Mouse (Mus musculus): Measurements from ENCODE around the gene Jund.

The Jund gene

DNA sequence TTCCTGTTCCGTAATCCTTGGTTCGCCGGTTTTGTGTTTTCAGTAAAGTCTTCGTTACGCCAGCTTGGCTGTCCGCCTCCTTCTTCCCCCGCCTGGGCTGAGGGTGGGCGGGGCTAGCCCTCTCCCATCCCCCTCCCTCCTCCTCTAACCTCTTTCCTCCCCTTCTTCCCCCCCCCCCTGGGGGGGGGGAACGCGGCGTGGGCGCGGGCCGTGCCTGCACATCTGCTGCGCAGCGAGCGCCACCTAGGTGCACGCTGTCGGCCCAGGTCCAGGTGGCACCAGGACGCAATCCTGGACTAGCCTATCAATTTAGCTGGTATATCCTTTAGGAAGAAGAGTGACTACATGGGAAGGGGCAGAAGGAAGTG is 1.8 kb downstream of the Jund start:
- peak; percentile 87 to 90 for DNase-seq

DNA sequence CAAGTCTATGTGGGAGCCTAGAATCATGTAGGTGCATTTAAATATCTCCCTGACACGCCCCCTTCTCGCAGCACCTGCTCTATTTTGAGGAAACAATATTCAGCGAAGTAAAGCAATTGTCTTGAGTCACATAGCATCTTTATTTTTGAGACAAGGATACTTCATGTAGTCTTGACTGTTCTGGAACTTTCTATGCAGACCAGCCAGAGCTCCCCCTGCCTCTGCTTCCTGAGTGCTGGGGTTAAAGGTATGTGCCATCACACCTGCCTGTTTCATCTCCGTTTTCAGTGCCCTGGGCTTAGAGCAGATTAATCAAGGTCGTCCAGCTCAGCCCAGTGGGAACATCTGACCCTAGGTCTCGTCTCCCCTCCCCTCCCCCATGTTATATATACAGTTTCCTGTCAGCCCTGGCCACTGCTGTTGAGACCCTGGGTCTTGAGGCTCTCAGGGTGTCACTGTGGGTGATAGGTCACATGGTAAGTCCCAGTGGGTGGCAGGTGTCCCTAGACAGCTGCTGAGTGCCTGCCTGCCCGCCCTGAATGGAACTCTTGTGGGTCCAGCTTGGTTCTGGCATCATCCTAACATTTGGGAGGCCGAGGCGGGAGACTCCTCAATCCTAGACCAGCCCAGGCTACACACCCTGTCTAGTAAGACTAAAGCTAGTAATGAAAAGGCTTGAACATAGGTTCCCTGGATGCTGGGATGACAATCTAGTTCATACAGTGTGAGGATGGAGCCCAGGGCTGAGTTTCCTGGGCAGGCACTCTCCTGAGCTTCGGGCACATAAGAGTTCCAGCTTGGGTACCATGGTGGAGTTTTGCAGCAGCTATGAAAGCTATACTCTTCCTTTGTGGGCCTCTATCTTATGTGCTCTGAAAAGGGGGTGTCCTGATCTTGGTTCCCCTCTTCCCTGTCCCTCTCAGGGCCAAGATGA is 2.6 kb downstream of the Jund start:
- no peak for DNase-seq

DNA sequence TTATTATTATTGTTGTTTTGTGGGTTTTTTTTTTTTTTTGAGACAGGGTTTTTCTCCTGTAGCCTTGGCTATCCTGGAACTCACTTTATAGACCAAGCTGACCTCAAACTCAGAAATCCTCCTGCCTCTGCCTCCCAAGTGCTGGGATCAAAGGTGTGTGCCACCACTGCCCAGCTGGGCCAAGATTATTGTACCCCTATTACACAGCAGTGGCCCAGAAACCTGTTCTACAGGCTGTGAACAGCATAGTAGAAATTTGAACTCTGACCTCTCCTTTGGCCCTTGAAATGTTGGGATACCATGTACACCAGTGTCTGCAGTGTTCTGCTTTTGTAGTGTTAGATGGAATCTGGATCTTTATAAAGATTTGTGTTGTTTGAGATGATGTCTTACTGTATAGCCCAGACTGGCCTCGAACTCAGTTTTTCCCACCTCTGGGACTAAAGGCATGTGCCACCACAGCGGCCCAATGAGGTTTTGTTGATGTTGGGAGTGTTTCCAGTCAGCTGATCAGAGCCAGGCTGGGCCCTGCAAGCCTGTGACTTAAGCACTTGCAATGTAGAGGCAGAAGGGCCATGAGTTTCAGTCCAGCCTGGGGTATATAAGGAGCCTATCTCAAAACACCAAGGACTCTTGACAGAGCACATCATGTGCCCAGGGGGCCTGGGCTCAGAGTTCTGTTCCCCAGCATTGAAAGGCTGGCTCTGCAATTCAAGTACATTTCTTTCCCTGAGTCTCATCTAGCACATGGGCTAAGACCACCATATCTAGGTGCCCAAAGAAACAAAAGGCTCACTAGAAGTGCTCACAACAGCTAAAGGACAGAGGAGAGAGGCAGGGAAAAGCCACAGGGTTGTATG is 3.5 kb downstream of the Jund start:
- DNase-seq: no peak

DNA sequence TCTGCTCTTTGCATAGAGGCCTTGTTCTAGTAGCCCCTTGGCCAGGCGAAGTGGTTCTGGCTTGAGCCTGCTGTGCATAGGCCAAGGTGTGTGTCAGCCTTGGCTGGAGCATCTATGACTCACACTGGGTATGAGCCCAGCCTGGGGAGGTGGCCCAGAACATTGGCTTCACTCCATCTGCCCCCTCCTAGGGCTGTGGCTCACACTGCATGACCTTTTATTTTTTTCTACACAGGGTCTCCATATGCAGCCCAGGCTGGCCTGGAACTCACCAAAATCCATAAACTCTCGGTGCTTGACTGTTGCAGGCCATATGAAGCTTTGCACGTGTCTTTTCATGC is 4.1 kb downstream of the Jund start:
- DNase-seq: no peak

DNA sequence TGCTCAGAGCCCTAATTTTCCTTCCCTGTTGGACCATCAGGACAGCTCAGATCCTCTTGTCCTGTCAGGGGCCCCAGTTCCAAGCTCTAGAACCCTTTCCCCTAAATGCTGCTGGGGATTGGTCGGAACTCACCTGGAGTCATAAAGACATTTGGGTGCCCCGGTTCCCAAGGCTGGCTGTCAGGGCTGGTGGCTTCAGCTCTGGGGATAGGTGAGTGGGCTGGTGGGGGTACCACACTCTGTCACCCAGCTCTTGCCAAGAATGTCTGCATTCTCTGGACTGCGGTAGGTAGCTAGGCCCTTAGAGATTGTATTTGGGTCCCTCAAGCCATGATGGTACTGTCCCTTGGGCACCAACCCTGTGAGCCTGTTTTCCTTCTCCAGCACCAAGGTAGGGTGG is 4.5 kb downstream of the Jund start, which contains the start of gene Iqcn:
Gene Iqcn, plus strand, starts transcription at position 171 of the 400 bp plus-strand sequence.
- no peak for DNase-seq

DNA sequence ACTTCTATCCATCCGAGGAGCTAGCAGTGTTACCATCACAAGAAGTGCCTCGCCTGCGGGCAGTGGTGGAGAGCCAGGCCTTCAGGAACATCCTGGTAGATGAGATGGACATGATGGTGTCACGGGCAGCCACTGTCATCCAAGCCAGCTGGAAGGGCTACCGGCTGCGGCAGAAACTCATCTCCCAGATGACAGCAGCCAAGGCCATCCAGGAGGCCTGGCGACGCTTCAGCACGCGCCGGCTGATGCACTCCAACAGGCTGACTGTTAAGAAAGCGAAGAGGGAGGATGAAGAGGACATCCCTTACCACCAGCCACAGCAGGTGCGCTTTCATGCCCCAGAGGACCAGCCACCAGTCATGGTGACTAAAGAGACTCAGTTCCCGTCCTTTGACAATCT is 9.5 kb downstream of the Jund start:
- DNase-seq: no peak

DNA sequence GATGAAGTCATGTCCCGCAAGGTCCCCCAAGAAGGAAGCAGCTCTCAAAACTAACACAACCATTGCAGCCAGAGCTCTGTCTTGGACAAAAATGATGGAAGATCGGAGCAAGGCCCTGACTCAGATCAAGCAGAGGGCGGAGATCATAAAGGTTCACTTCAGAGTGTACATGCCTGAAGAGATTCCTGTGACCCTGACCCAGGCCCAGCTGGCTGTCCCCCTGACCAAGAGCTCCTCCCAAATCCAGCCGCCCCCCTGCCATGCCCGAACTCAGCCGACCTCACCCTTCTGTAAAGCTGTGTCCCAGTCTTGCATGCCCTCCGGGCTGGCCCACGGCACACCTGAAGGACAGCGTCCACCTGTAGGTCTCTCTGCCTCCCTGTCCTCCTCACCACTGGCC is 11.0 kb downstream of the Jund start:
- no peak for DNase-seq

DNA sequence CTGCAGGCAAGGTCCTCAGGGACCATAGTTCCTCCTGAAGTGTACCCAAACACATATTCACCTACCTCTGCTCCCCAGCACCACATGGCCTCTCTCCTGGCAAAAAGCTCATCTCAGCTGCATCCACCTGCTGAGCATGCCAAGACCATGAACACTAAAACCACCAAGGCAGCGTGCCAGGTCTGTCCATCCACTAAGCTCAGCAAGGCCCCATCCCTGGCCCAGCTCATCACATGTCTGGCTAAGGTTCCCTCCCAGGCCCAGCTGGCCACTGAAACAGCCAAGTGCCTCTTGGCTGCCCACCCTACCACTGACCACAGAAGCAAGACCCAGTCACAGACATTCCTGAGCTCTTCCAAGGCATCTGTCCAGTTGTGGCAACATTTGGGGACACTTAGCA is 11.5 kb downstream of the Jund start:
- no peak for DNase-seq

DNA sequence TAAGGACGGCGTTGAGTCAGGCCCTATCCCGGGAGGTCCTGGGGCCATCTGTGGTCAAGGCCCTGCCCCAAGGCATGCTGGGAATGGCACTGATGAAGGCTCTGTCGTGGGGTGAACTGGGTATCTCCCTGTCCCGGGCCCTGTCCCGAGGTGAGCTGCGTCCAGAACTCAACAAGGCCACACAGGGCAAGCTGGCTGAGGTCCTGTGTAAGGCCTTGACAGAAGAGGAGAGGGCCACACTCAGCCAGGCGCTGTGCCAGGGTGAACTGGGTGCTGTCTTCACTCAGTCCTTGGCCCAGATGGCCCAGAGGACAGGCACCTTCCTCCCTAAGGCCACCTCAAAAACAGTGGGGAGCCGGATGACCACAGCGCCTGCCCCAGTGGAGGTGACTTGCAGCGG is 12.3 kb downstream of the Jund start:
- no peak for DNase-seq

DNA sequence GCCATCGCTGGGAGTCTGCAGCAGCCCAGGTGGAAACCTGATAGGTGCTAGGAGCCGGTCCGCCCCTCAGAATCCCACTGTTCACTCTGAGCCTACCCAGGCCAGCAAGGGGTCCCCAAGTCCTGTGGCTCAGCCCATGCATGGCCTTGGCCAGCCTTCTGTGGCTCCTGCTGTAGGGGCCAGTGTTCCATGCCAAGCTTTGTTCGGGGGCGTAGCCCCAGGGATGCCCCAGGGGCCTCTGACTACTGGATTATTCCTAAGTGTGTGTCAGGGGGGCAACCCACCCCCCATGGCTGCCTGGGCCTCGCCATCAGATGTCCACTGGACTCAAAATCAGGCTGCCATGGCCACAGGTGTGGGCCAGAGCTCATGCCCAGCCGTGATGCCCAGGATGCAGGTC is 15.2 kb downstream of the Jund start:
- DNase-seq: no peak

DNA sequence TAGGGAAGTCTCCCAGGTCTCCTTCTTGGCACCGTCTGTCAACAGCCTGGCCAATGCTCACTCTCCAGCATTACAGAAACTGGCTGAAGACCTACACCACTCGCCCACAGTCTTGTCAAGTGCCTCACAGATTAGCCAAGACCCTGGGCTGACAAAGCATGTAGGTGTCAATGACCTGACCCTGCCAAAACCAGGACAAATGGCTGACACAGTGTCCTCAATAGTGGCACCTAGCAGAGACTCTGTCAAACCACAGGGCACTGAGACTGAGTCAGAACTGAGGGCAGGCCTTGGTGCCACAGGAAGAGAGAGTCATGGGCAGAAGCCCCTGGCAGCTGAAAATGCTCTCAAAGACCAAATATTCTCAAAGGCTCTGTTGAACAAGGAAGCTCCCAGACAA is 16.3 kb downstream of the Jund start:
- no peak for DNase-seq

DNA sequence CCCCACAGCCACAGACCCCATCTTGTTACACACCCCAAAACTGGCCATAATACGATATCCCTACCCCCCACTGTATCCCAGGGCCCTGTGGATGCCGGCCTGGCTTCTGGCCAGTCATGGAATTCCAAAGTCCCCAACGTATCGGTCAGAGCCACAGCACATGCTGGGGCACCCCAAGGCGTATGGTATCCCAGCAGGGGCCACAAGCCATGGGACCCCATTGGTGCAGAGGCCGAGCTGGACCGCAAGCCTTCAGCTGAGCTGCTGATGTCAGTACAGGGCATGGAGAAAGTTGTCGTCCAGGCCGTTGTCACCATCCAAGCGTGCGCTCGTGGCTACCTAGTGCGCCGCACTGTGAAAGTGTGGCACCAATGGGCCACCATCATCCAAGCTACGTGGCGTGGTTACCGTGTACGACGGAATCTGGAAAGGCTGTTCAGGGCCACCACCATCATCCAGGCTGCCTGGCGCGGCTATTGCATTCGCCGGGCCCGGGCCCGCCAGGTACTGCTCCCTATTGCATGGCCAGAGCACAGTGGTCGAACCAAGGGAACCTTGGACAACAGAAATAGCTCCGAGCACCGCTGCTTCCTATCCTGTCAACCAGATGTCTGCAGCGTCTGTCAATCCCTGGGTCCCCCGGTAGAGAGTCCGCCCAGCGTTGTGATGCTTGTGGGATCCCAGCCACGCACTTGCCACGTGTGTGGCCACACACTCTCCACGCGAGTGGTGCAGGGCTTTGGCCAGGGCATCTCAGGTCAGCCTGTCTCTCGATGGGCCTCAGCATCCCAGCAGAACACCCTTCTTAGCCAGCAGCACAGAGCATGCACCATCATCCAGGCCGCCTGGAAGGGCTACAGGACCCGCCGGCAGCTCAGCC is 18.0 kb downstream of the Jund start:
- DNase-seq: no peak

DNA sequence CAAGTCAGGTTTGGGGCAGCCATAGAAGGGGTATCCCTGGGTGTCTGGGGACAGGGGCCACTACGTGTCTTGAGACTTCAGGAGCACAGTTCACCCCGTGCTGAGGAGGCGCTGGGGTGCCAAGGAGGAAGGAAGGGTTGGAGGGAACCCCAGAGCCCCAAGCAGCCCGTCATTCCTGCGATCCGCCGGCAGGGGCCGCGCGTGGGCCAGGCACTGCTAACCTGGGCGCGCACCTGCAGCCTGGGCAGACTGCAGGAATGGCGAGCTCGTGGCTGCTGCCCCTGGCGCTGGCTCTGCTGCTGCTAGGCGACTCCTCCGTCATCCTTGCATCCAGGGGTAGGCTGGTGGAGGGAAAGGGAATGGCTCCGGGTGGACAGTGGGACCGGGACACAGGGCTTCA is 19.5 kb downstream of the Jund start, which contains the start of gene Gm3336:
Gene Gm3336, plus strand, starts transcription at position 247 of the 400 bp plus-strand sequence.
- peak; percentile 58 to 65 for DNase-seq

DNA sequence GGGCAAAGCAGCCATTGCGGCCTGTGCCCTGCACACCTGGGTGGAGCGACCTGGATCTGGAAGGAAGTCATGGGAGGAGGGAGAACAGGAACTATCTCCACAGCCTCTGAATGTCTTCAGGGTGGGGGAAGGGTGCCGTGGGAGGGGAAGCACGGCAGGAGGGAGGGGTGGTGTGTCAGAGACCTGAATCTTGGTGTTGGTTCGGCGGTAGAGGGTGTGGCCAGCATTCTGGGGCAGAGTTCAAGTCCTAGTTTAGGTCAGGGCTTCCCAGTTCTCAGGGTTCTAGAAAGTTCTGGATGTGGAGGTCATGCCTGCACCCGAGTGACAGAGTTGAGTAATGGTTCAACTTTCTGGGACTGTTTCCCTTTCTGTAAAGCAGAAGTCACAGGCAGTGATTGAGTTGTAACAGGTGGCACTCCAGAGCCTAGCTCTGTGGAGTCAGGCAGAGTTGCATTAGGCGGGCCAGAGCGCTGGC is 21.1 kb downstream of the Jund start:
- DNase-seq: no peak

DNA sequence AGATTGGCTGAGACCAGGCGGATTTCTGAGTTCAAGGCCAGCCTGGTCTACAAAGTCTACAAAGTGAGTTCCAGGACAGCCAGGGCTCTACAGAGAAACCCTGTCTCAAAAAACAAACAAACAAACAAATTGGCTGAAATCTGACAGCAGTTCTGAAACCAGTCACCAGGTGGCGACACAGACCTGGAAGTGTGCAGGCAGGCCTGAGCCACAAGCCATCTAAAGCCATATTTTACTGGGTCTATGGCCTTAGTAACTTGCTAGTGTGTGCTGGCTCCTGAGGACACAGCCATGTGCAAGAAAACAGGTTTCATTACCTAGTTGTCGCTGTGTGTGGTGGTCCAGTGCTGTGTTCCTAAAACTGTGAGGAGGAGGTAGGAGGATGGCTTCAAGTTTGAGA is 22.0 kb downstream of the Jund start:
- peak in 1 of 2 experiments; percentile 41 for DNase-seq

DNA sequence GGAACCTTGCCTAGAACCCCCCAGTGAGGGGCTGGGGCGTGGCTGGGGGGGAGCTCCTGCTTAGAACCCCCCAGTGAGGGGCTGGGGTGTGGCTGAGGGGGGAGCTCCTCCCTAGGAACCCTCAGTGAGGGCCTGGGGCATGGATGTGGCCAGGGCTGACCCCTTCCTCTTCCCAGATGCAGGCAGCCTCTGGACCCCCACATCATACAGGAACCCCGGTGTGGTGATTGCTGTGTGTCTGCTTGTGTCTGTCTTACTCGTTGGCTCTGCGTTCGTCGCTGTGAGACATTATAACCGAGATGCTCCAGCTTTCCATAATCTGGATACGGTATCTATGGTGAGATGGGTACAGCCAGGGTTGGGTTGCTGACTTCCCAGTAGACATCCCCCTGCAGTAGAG is 22.9 kb downstream of the Jund start:
- no peak for DNase-seq

DNA sequence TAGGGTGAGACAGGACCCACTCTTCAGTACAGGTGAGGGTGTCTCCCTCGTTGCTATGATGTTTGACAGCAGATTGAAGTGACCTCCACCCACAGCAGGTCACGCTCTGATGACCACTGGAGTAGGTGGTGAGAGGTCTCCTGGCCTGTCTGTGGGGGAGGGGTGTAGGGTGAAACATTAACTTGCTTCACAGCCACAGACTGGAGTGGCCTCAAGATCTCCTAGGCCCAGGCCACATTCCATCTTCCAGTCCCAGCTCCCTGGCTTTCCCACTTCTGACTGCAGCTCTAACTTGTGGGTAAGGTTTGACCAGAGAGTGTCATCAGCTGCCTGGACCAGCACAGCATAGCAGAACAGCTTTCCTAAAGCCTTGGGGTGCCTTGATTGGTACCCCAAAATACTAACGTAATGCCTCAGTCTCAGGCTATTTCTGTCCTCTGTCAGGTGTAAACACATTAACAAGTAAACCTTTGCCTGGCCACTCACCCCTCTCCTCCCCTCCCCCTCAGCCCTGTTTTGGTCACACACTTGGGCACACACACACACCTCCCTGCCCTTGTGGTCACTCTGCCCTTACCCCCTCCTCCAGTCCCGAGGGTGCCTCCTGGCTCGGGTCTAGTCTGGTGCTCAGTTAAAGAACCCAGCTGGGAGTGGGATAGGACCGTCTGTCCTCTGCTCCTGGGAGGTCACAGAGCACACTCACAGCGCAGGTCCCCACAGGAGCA is 24.9 kb downstream of the Jund start, which contains the start of gene Pde4c:
Gene Pde4c, plus strand, starts transcription at position 235 of the 725 bp plus-strand sequence.
- no peak for DNase-seq

DNA sequence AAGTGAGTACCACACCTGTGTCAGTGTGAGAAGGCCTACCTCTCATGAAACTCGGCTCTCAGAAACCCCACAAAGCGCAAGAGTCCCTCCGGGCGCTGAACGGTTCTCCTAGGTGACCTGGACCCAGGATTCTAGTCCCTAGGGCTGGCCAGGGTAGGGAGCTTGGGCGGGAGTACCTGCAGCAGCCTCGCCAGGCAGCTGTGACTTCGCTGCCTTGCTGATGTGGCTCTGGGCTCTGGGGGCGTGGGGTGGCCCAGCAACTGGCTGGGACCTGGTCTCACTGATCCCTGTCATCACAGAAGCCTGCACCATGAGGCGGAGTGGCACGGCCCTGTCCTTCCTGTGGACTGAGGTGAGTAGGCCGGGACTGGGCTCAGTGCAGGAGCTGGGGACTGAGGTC is 25.5 kb downstream of the Jund start:
- DNase-seq: no peak

DNA sequence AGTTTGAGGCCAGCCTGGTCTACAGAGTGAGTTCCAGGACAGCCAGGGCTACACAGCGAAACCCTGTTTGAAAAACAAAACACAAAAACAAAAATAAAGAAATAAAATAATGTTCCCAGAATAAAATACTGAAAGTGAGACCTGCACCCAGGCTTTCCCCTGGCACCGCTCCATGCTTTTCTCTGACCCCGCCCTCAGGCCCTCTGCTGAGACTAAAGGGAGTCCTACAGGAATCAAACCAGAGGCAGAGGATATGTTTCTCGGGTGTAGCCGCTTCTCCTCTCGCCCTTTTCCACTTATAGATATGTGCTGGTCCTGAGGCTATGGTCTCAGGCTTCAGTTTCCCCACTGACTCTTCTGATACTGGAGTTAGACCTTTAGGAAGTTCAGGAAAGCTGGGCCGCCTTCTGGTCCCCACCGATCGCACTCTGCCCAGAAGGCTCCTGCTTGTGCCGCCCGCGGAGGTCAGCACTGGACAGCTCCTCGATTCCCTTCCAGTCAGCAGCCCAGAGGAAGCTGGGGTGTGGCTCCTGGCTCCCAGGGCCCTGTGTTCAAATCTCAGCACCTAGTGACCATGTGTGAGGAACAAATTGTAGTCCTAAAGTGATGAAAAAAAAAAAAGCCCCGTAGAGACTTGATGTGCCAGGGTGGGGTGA is 27.2 kb downstream of the Jund start:
- no peak for DNase-seq

DNA sequence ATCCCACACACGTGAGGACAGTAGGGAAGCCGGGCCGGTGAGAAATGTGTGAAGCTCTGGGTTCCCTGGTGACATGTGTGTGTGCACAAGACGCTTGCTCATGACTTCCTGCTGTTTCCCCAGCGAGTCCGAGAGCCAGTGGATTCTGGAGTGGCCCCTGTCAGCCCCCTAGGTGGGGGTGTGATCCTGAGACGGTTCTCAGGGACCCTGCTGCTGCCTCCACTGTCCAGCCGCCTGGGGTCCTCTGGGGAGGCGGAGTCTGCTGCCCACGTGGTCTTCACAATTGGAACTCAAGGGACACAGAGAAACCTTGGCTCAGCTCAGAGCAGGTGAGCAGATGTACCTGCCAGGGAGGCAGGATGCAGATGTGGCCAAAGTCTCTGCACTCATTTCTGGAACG is 28.0 kb downstream of the Jund start:
- no peak for DNase-seq

DNA sequence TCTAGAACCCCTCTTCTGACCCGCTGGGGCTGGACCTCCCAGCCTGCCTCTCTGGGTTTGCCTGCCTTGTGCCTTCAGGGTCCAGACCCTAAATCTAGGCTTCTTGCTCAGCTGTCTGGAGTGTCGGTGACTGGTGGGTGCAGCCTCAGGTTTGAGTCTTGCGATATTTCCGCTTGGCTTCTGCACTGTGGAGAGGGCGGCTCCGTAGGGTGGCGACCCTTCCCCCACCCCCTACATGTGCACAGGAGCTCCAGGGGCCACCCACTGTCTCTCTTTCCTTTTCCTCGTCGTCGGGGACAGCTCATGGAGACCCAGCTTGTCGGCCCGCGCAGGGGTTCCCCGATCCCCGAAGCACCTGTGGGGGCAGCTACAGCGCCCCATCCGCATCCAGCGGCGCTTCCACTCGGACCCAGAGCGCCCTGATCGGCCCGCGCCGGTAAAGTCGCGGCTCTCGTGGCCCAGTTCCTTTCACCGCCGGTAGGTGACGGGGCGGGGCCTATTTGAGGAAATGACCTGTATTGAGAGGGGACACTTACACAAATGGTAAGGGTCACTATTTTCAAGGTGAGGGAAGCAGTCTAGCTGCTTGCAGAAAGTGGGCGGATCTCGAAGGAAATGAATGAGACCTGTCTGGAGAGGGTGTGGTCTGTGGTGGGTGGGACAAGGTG is 31.2 kb downstream of the Jund start:
- no peak for DNase-seq

Measured in thymus, adult 18-20 months (tissue).